Mouse (Mus musculus) olfactory bulb, adult 2 months (tissue): ENCODE measurements around the gene Oas1h.

Experiments used
- CTCF ChIP-seq: fragments of 200-500 bp; IDR thresholded peaks from 2 replicates; pipeline ENCODE4 v1.5.1; 2012; ENCODE audit warnings: low read depth, mild to moderate bottlenecking, low read length, moderate library complexity; ENCODE audit not compliant: insufficient read depth
- POLR2A ChIP-seq: fragments of 200-500 bp; IDR thresholded peaks from 2 replicates; pipeline ENCODE4 v1.6.1; 2012; ENCODE audit warnings: mild to moderate bottlenecking, low read depth, low read length, moderate library complexity; ENCODE audit not compliant: insufficient read depth

DNA sequence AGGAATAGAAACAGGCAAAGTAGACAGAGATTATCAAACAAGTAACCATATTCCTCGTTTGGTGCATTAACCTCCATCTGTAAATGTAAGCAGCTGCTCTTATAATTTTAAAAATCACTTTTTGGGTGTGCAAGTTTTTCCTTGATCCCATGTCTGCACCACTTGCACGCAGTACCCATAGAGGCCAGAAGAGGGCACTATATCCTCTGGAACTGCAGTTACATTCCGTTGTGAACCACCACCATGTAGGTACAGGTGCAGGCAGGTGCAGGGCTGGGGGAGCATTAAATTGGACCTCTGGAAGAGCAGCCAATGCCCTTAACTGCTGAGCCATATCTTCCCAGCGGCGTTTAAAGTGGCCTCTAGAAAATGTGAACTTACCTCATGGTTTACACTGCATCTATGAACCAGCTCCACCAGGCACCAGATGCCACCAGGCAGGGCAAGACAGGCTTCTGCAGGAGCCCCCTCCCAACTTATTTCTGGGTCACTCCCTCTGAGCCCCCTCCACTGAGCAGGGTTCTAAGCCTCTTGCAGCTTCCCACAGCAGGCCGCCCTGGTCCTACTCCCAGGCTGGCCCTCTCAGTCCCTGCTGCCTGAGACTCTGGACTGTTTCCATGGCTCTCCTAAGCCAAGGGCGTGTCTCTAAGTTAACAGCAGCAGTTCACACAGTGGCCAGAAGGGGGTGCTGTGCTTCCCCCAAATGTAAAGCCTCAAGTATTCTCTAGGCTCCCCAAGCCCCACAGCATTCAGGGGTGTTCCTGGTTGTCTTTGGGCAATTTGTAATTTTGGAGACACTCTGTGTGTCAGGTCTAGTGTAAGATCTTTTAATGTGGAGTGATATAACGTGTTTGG is 24.3 kb upstream of the Oas1h start:
- 0 out of 2 replicates have a peak, but pooled peaks have one; percentile 13 for TF ChIP-seq CTCF
- no peak for TF ChIP-seq POLR2A
